Mouse (Mus musculus) megakaryocyte, embryonic 14.5 days (primary cell): ENCODE data around the gene Dolk.

ENCODE experiments used
- FLI1 ChIP-seq: IDR thresholded peaks from 2 replicates; pipeline ENCODE4 v1.6.1; 2012; ENCODE audit warnings: low read length, inconsistent platforms, mixed read lengths
- GATA1 ChIP-seq: IDR thresholded peaks from 3 replicates; pipeline ENCODE4 v1.6.1; 2012; ENCODE audit warnings: mixed read lengths, low read length, inconsistent platforms, borderline replicate concordance

DNA sequence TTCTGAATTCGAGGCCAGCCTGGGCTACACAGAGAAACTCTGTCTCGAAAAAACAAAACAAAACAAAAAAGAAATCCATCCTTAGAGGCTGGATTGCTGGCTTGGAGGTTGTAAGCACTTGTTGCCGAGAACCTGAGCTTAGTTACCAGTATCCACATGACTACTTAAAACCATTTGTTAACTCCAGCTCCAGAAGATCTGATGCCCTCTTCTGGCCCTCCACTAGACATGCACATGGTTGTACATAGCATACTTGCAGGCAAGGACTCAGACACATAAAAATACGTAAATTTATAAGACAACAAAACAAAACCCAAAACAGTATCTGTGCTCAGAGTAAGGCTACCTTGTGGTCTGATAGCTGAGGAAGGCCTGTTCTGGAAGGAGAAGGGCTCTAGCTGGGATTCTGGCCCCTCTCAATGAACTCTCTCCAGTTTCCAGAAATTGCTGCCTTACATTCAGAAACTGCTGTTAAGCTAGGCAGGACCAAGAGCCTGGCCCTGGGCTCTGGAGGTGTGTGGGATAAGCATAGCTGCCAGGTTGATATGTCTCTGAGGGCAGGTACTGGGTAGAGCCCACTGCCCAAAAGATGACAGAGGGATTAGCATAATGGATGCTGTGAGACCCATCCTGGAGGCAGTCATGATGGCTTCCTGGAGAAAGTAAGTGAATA lies 24.9 kb downstream of the Dolk start:
- no peak for TF ChIP-seq GATA1
- TF ChIP-seq FLI1, result no peak
